Mouse (Mus musculus) heart, embryonic 12.5 days (tissue): ENCODE results near the gene Ccdc151. TPM values are rescaled to one million over a fixed set of nuclear protein-coding genes. Genes with fewer than 3 reads are reported as not detected.

Source experiments
- ATAC-seq: fragments of 200-750 bp; cut with Nextera tagmentation; 2 replicates; pipeline ENCODE4 v1.8.0; 2017; ENCODE audit warnings: moderate TSS enrichment, moderate library complexity; ENCODE audit not compliant: insufficient number of reproducible peaks, low FRiP score
- H3K27ac ChIP-seq: fragments of 300-500 bp; sonication (generic); 2 replicates; pipeline ENCODE4 v1.5.1; 2016; ENCODE audit warnings: mild to moderate bottlenecking, moderate library complexity; ENCODE audit not compliant: poor library complexity, severe bottlenecking
- H3K27me3 ChIP-seq: fragments of 300-500 bp; sonication (generic); replicated peaks from 2 replicates; pipeline ENCODE4 v1.6.1; 2016; ENCODE audit warnings: mild to moderate bottlenecking, moderate library complexity
- H3K36me3 ChIP-seq: fragments of 300-500 bp; sonication (generic); 2 replicates; pipeline ENCODE4 v1.6.1; 2016; ENCODE audit warnings: mild to moderate bottlenecking, moderate library complexity
- H3K4me1 ChIP-seq: fragments of 300-500 bp; sonication (generic); replicated peaks from 2 replicates; pipeline ENCODE4 v1.6.1; 2016; ENCODE audit warnings: mild to moderate bottlenecking
- H3K4me2 ChIP-seq: fragments of 300-500 bp; sonication (generic); 2 replicates; pipeline ENCODE4 v1.6.1; 2016; ENCODE audit warnings: mild to moderate bottlenecking, moderate library complexity
- H3K4me3 ChIP-seq: fragments of 300-500 bp; sonication (generic); 2 replicates; pipeline ENCODE4 v1.5.1; 2016; ENCODE audit warnings: mild to moderate bottlenecking
- H3K9ac ChIP-seq: fragments of 300-500 bp; sonication (generic); 2 replicates; pipeline ENCODE4 v1.6.1; 2016; ENCODE audit warnings: mild to moderate bottlenecking, moderate library complexity
- H3K9me3 ChIP-seq: fragments of 300-500 bp; sonication (generic); replicated peaks from 2 replicates; pipeline ENCODE4 v1.6.1; 2016; ENCODE audit warnings: mild to moderate bottlenecking, moderate library complexity
- WGBS: fragments of 180-500 bp; shearing (Covaris S2); methylation state at CpG from one replicate; pipeline ENCODE4 v1.1.7; 2016; 5-methylcytosine and 5-hydroxymethylcytosine counted together
- polyA plus RNA-seq: library from polyadenylated mRNA; unstranded; fragments of >200 nt; fragmentation: Nextera tagmentation; extraction: Ambion mirVana; gene quantifications from 2 replicates; pipeline ENCODE4 v1.2.1, GENCODE M21; 2016

The Ccdc151 gene
- polyA plus RNA-seq, 1 experiment from 2014 or later, result 0.29 TPM

GRCm38 (mm10) chr9:21955570-21956281 is 46.7 kb downstream of the Ccdc151 start, which contains the start of gene Swsap1:
Gene Swsap1 (plus strand): TSS chr9:21955755.
- Histone ChIP-seq H3K9me3 (no peaks in the 10 kb centered on the region), H3K4me3 (peak within 1 kb of the TSS; percentile 82), H3K27me3 (peaks cover 17% of the 10 kb centered on the region), H3K9ac (peak within 1 kb of the TSS; percentile 80), H3K27ac (peak within 1 kb of the TSS; percentile 91), H3K4me2 (peak within 1 kb of the TSS; percentile 77), H3K36me3 (peaks cover 18% of the 10 kb centered on the region), H3K4me1 (peaks cover 6% of the 10 kb centered on the region)
- under 1% methylated on average over 54 of the region's 54 CpGs for WGBS
- ATAC-seq, result peak; percentile 97

GRCm38 (mm10) chr9:21955225-21955569 is 47.2 kb downstream of the Ccdc151 start:
- peak overlapping the region; percentile 77 for H3K4me2 ChIP-seq
- peak overlapping the region; percentile 80 for H3K9ac ChIP-seq
- H3K36me3 ChIP-seq, result peaks cover 18% of the 10 kb centered on the region
- peak overlapping the region; percentile 91; the same call in 1 of the 2 replicates for H3K27ac ChIP-seq
- peaks cover 14% of the 10 kb centered on the region for H3K27me3 ChIP-seq
- WGBS, result 2% methylated on average over 18 of the region's 18 CpGs
- H3K4me3 ChIP-seq, result peak overlapping the region; percentile 82
- no peaks in the 10 kb centered on the region for H3K9me3 ChIP-seq
- H3K4me1 ChIP-seq, result peaks cover 4% of the 10 kb centered on the region; the same call in 1 of the 2 replicates
- ATAC-seq, result peak; percentile 71

GRCm38 (mm10) chr9:21954635-21955034 is 47.8 kb downstream of the Ccdc151 start:
- Histone ChIP-seq H3K9ac (no peak overlapping the region), H3K4me1 (peaks cover 4% of the 10 kb centered on the region; the same call in 1 of the 2 replicates), H3K27me3 (peaks cover 11% of the 10 kb centered on the region), H3K4me2 (no peak overlapping the region), H3K4me3 (no peak overlapping the region), H3K36me3 (peaks cover 18% of the 10 kb centered on the region), H3K27ac (no peak overlapping the region), H3K9me3 (no peaks in the 10 kb centered on the region)
- no peak for ATAC-seq
- 75% methylated on average over 3 of the region's 3 CpGs for WGBS

- Histone ChIP-seq H3K9ac (no peak overlapping the region), H3K27me3 (peaks cover 14% of the 10 kb centered on the region), H3K27ac (no peak overlapping the region), H3K4me3 (no peak overlapping the region), H3K9me3 (no peaks in the 10 kb centered on the region), H3K4me1 (peaks cover 4% of the 10 kb centered on the region; the same call in 1 of the 2 replicates), H3K4me2 (no peak overlapping the region), H3K36me3 (peaks cover 10% of the 10 kb centered on the region; the same call in 1 of the 2 replicates)
- ATAC-seq, result no peak
- WGBS, result 13% methylated on average over 3 of the region's 3 CpGs
Measured at GRCm38 (mm10) chr9:21953600-21953999, 48.8 kb downstream of the Ccdc151 start.

- H3K9me3 ChIP-seq, result no peaks in the 10 kb centered on the region
- no peak overlapping the region for H3K4me3 ChIP-seq
- no peak for ATAC-seq
- H3K4me1 ChIP-seq, result peaks cover 8% of the 10 kb centered on the region
- peaks cover 30% of the 10 kb centered on the region for H3K27me3 ChIP-seq
- H3K36me3 ChIP-seq, result no peaks in the 10 kb centered on the region
- WGBS, result 78% methylated on average over 3 of the region's 3 CpGs
- H3K9ac ChIP-seq, result no peak overlapping the region
- H3K4me2 ChIP-seq, result no peak overlapping the region
- H3K27ac ChIP-seq, result no peak overlapping the region
Measured at GRCm38 (mm10) chr9:21951977-21952376, 50.5 kb downstream of the Ccdc151 start.

- H3K4me3 ChIP-seq, result no peak overlapping the region
- H3K9ac ChIP-seq, result no peak overlapping the region
- WGBS, result 17% methylated on average over 11 of the region's 11 CpGs
Measured at GRCm38 (mm10) chr9:21950322-21950721, 52.1 kb downstream of the Ccdc151 start.

GRCm38 (mm10) chr9:21948790-21949189 is 53.6 kb downstream of the Ccdc151 start:
- H3K9ac ChIP-seq, result no peak overlapping the region
- no peak for ATAC-seq
- peaks cover 8% of the 10 kb centered on the region for H3K4me1 ChIP-seq
- H3K27me3 ChIP-seq, result peaks cover 57% of the 10 kb centered on the region
- H3K27ac ChIP-seq, result no peak overlapping the region
- no peaks in the 10 kb centered on the region for H3K36me3 ChIP-seq
- WGBS, result 58% methylated on average over 6 of the region's 6 CpGs
- H3K9me3 ChIP-seq, result no peaks in the 10 kb centered on the region
- no peak overlapping the region for H3K4me2 ChIP-seq
- no peak overlapping the region for H3K4me3 ChIP-seq

More at GRCm38 (mm10) chr9:21950322-21950721, 52.1 kb downstream of the Ccdc151 start:
- Histone ChIP-seq H3K36me3 (no peaks in the 10 kb centered on the region), H3K27ac (no peak overlapping the region), H3K4me1 (peaks cover 8% of the 10 kb centered on the region), H3K4me2 (no peak overlapping the region), H3K9me3 (no peaks in the 10 kb centered on the region), H3K27me3 (peaks cover 43% of the 10 kb centered on the region)
- no peak for ATAC-seq

GRCm38 (mm10) chr9:21948146-21948545 is 54.3 kb downstream of the Ccdc151 start:
- H3K4me3 ChIP-seq, result no peak overlapping the region
- ATAC-seq, result no peak
- no peak overlapping the region for H3K4me2 ChIP-seq
- H3K9ac ChIP-seq, result no peak overlapping the region
- H3K36me3 ChIP-seq, result no peaks in the 10 kb centered on the region
- peaks cover 8% of the 10 kb centered on the region for H3K4me1 ChIP-seq
- WGBS, result 55% methylated on average over 8 of the region's 8 CpGs
- H3K9me3 ChIP-seq, result no peaks in the 10 kb centered on the region
- H3K27me3 ChIP-seq, result peaks cover 62% of the 10 kb centered on the region
- H3K27ac ChIP-seq, result no peak overlapping the region

- Histone ChIP-seq H3K27me3 (peaks cover 62% of the 10 kb centered on the region), H3K4me1 (peaks cover 8% of the 10 kb centered on the region), H3K36me3 (no peaks in the 10 kb centered on the region), H3K4me2 (peak overlapping the region; percentile 45), H3K9ac (no peak overlapping the region), H3K4me3 (peak overlapping the region; percentile 18), H3K27ac (no peak overlapping the region), H3K9me3 (no peaks in the 10 kb centered on the region)
- WGBS, result 3% methylated on average over 26 of the region's 28 CpGs
- no peak for ATAC-seq
Measured at GRCm38 (mm10) chr9:21947540-21948130, 54.8 kb downstream of the Ccdc151 start.

GRCm38 (mm10) chr9:21944267-21944666 is 58.2 kb downstream of the Ccdc151 start:
- no peak for ATAC-seq
- WGBS, result 13% methylated on average over 23 of the region's 23 CpGs
- Histone ChIP-seq H3K27me3 (peaks cover 54% of the 10 kb centered on the region), H3K4me3 (no peak overlapping the region), H3K9me3 (no peaks in the 10 kb centered on the region), H3K4me1 (peaks cover 8% of the 10 kb centered on the region), H3K36me3 (peaks cover 4% of the 10 kb centered on the region; the same call in 1 of the 2 replicates), H3K4me2 (peak overlapping the region; percentile 8; the same call in 1 of the 2 replicates), H3K27ac (no peak overlapping the region), H3K9ac (no peak overlapping the region)

- Histone ChIP-seq H3K4me3 (no peak overlapping the region), H3K9ac (no peak overlapping the region), H3K4me2 (no peak overlapping the region), H3K27ac (no peak overlapping the region), H3K36me3 (peaks cover 4% of the 10 kb centered on the region; the same call in 1 of the 2 replicates), H3K9me3 (no peaks in the 10 kb centered on the region), H3K4me1 (peaks cover 8% of the 10 kb centered on the region), H3K27me3 (peaks cover 48% of the 10 kb centered on the region)
- WGBS, result 34% methylated on average over 12 of the region's 12 CpGs
- no peak for ATAC-seq
Measured at GRCm38 (mm10) chr9:21943638-21944037, 58.8 kb downstream of the Ccdc151 start.
